Mouse (Mus musculus) monocyte, adult 5-6 weeks (primary cell): ENCODE measurements around the gene Apln. TPM values are rescaled to one million over a fixed set of nuclear protein-coding genes. Genes with fewer than 3 reads are reported as not detected.

ENCODE experiments used
- ATAC-seq: fragments of 153-309, 156-312 bp; replicated peaks from 2 replicates; pipeline ENCODE4 v1.8.0; 2017; ENCODE audit warnings: mild to moderate bottlenecking; ENCODE audit not compliant: low TSS enrichment, insufficient number of reproducible peaks, severe bottlenecking, poor library complexity, low FRiP score
- total RNA-seq: library from RNA; stranded (forward); fragments of 200-1000, 200-491, 200-594 nt; gene quantifications from 3 replicates; pipeline ENCODE4 v1.2.3, GENCODE M21; 2017

Apln gene
- total RNA-seq, 1 experiment from 2014 or later, result 0.38 TPM

DNA sequence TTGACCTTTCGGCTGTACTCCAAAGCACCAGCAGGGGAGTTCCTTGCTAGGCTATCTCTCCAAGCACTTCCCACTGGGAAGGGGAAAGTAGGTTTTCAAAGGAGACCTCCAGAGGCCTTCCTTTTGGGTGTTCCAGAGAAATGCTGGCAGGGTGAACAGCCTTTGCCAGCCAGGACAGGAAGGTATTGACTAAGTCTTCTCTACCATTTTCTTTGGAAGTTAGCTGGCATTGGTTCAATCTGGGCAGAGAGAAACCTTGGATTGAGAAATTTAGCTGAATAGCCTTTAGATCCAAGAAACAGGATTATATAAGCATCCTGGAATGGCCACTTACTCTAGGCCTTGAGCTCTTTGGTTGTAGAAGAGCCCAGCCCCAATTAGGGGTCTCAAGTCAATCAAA, 11.8 kb downstream of the Apln start:
- no peak for ATAC-seq

DNA sequence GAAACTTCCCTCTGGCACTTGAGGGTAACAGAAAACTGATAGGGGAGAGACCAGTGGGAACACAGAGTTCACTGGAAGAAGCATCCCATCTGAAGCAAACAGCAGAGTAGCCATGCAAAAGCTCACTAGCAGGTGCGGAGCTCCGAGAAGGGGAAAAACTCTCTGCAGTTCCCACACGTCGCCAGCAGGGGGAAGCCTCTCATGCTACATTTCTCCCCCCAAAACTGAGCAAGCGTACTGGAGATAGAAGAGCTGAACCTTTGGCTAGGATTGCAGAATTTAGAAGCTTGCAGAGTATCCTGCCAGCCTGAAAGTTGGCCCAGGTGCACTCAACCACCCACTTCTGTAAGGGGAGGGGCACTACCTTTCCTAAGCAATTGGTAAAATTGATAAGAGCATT, 14.7 kb downstream of the Apln start:
- no peak; the same call in 1 of the 2 replicates for ATAC-seq

DNA sequence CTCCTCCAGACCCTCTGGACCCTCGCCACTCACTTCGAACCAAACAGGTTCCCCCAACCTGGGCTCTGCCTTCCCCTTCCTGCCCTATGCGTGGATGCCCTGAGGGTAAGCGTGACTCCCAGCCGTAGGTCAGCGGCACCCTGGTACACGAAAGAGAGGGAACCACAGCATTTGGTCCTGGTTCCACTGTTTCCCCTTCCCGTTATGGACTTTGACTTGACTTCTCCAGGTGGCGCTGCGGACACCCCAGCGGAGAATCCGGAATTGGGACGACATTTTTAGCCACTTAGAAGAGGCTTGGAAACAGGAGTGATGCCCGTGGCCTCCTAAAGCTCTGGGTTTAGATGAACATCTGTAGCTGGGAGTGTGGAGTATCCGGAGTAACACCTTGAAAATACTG, 15.3 kb downstream of the Apln start:
- no peak for ATAC-seq

- ATAC-seq, result no peak
These were observed 17.6 kb downstream of the Apln start for GRCm38 (mm10) chrX:48016906-48017601.

DNA sequence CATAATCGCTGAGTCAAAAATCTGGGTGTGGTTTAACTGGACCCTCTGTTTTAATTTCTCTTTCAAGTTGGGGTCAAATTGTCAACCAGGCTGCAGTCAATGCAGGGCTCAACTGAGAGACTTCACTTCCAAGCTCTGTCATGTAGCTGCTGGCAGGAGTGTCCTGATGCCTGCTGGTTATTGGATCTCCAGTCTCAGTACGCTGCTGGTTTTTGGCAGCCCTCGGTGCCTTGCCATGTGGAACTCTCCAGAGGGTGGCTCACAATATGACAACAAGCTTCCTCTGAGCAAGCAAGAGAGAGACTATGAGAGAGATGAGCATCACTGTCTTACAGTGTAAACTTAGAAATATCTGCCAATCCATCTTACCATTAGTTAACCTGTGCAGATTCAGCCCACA, 23.0 kb downstream of the Apln start:
- ATAC-seq, result no peak

- ATAC-seq, result no peak
These were observed 28.6 kb downstream of the Apln start for GRCm38 (mm10) chrX:48006062-48006461.

- no peak for ATAC-seq
These were observed 29.9 kb downstream of the Apln start for GRCm38 (mm10) chrX:48004786-48005185.

GRCm38 (mm10) chrX:48001151-48001550, 33.5 kb downstream of the Apln start:
- ATAC-seq, result no peak

GRCm38 (mm10) chrX:47998412-47998811, 36.2 kb downstream of the Apln start:
- no peak for ATAC-seq

GRCm38 (mm10) chrX:47992606-47993005, 42.0 kb downstream of the Apln start:
- ATAC-seq, result peak; percentile 91

DNA sequence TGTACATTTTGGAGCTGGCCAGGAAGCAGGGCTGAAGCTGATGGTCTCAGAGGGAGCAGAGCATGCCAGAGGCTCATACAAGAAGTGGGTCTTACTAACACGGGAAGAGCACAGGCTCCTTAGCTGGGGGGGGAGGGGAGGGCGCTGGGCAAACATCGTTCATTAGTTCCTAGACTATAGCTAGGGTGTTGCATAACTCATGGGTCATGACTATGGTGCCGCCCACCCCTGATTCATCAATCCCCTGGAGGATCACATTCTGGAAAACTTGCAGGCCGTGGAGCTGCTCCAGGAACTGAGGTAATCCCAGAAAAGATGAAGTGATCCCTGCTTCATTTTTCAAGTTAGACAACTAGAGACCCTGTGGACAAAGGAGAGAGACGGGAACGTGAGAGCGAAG, 46.6 kb downstream of the Apln start:
- no peak for ATAC-seq

DNA sequence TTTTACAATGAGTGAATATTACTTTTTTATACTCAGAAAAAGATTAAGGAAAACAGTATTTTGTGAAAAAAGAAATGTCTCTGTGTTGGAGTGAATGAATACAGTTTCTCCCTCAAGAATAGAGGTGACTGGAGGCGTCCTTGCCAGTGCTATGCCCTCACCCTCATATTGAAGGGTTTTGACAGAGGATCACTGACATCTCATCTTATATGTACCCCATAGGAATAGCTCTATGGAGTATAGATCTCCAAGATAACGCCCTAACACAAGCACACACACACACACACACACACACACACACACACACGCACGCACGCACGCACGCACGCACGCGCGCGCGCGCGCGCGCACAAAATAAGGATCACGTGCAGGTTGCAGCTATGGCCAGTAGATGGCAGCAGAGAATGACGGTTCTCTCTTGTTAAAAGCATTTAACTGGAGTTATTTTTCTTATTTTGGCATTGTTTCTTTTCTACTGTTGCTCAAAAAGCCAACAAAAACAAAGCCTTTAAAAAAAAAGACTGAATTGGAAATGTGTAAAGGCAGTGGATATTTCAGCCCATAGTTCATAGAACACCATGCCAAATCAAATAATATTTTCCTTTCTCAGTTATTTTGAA, 49.5 kb downstream of the Apln start:
- no peak for ATAC-seq

- no peak for ATAC-seq
These were observed 57.6 kb downstream of the Apln start for GRCm38 (mm10) chrX:47977078-47977477.

DNA sequence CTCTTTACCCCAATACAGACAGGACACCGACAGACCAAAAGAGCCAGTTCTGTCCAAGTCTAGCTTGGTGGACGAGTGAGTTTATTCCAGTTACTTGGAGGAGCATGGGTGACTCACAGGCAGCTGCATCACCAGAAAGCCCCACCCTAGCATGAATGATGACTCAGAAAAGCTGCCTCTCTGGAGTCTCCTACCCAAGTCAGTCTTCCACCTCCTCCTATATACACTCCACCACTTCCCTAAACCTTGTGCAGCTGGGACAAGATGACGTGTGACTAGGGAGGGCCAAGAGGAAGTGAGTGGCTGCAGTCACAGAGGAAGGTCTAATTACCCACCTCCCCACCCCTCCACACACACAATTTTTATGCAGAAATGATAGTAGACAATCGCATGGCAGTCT, 58.1 kb downstream of the Apln start:
- peak; percentile 97 for ATAC-seq

Other genes starting within 250 kb of the Apln start
- not detected in 3 replicates for gene Smarca1, start 141.9 kb downstream of the Apln start, total RNA-seq
- gene Ocrl, start 122.5 kb downstream of the Apln start, total RNA-seq, result 6.5 to 13.6 TPM (median 6.7 TPM) in 3 replicates
- gene Xpnpep2, start 73.9 kb upstream of the Apln start, total RNA-seq, result not detected in 3 replicates
- gene Sash3, start 111.6 kb upstream of the Apln start, total RNA-seq, result 193 to 270 TPM (median 209 TPM) in 3 replicates
- 19.7 to 23.7 TPM (median 22.4 TPM) in 3 replicates for gene Zdhhc9, start 174.0 kb upstream of the Apln start, total RNA-seq
- 37.3 to 41.0 TPM (median 40.2 TPM) in 3 replicates for gene Utp14a, start 222.0 kb upstream of the Apln start, total RNA-seq